Mouse (Mus musculus) monocyte, adult 5-6 weeks (primary cell): ENCODE data around the gene Cmss1. TPM values are rescaled to one million over a fixed set of nuclear protein-coding genes. Genes with fewer than 3 reads are reported as not detected.
A peak's percentile ranks its signal among the peaks of the same experiment; 100 is the strongest.

Experiments used
- ATAC-seq: fragments of 153-309, 156-312 bp; replicated peaks from 2 replicates; pipeline ENCODE4 v1.8.0; 2017; ENCODE audit warnings: mild to moderate bottlenecking; ENCODE audit not compliant: low TSS enrichment, insufficient number of reproducible peaks, severe bottlenecking, poor library complexity, low FRiP score
- total RNA-seq: library from RNA; stranded (forward); fragments of 200-1000, 200-491, 200-594 nt; gene quantifications from 3 replicates; pipeline ENCODE4 v1.2.3, GENCODE M21; 2017

Gene Cmss1
- total RNA-seq, 1 experiment from 2014 or later = 3.9 TPM

DNA sequence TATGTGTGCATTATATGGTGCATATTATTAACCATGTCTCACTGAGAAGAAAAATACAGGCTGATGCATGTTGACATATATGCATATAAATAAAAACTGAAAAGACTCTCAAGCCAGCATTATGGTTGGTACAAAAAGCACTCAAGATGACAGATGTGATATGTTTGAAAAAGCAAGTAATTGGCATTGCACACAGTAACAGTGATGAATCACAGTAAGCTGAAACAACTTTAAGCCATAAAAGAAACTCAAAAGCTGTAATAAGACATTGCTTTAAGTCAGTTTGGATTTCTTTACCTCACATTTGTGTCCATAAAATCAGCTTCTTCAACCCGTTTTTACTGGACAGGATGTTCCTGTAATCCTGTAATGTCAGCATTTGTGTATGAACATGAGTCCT, 41.9 kb downstream of the Cmss1 start:
- no peak for ATAC-seq

DNA sequence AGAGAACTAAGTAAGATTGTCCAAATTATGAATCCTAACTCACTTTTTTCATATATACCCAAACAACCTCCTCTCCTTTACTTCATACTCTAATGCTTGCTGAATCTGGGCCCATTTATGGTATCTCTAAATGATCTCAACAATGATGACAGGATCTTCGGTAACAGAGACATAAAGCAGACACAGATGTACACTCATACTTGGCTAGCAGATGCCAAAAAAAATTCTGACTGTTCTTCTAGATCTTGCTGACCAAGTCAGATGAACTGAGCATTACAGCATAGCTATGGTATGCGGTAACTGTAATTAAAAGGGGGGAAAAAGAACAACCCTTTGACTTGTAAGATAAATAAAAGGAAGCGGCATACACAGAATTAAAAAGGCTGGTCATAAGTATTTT, 43.2 kb downstream of the Cmss1 start:
- ATAC-seq = no peak

DNA sequence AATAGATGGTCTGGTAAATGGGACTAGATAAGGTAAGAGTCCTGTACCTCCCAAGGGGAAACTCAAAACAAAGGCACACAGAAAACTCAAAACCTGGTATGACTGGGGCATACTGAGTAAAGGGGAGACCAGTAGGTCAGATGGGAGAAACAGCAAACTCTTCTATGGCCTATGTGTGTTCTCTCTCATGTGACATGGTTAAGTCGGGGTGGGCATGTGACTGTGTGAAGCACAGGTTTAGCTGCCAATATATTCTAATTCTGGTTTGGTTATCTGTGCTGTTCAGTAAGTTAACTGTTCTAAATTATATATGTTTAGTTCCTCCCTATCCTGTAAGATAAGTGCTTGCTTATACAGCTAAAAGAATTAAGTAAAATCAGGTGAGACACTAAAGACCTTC, 46.5 kb downstream of the Cmss1 start:
- ATAC-seq = no peak

DNA sequence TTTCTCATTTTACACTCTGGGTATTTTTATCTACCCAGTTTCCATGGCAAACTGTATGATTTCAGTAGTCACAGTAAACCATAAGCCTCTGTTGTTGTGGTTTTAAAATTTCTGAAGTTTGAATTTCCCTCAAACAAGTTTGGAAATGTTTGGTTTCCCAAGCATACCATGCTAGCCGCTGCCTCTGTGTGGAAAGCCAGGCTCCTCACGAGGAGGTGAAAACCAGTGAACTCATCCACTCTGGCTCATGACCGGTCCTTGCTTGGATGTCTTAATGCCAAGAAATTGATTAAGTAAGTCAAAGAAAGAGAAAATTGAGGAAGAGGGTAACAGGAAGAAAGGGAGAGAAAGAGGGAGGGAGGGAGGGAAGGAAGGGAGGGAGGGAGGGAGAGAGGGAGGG, 48.4 kb downstream of the Cmss1 start:
- no peak for ATAC-seq

GRCm38 (mm10) chr16:57556244-57556643, 50.4 kb downstream of the Cmss1 start:
- ATAC-seq = no peak

- ATAC-seq = no peak
Measured at GRCm38 (mm10) chr16:57555667-57556066, 51.0 kb downstream of the Cmss1 start.

GRCm38 (mm10) chr16:57554886-57555400, 51.7 kb downstream of the Cmss1 start:
- ATAC-seq = no peak

DNA sequence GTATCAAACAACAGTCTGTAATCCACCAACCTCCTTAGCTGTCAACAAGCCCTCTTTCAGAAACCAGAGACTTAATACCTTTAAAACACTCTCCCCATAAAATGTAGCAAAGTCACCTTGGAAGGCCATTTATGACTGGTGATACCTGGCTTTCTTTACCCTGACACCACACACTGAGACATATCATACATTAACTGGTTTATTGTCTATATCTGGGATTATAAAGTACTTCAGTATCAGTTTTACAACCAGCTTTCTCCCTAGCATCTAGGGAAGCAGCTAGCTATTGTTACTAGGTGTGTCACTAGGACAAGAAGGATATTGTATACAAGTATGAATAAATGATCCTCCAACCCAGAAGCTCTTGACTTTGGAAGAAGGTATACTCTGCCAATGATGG, 53.4 kb downstream of the Cmss1 start:
- no peak for ATAC-seq

GRCm38 (mm10) chr16:57552709-57553108, 54.0 kb downstream of the Cmss1 start:
- ATAC-seq = no peak

GRCm38 (mm10) chr16:57551617-57552016, 55.0 kb downstream of the Cmss1 start:
- no peak for ATAC-seq

DNA sequence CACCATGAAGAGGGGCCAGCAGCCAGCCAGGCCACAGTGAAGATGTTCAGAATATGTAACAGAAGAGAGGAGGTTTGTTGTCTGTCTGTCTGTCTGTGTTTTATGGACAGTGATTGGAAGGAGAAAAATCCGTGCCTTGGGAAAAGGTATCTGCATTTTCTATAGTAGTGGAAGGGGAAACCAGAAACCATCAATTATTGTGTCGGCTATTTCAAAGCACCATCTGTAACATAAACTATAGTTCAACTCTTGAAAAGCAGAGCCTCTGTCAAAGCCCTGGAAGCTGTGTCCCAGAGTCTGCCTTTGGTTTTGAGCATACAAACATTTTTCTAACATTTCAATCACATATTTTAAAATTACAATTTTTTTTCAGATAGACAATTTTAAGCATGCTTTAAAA, 55.8 kb downstream of the Cmss1 start:
- no peak for ATAC-seq

GRCm38 (mm10) chr16:57550088-57550487, 56.6 kb downstream of the Cmss1 start:
- peak; percentile 33 for ATAC-seq

GRCm38 (mm10) chr16:57549061-57550037, 57.3 kb downstream of the Cmss1 start:
- peak; percentile 47; the same call in 1 of the 2 replicates for ATAC-seq

DNA sequence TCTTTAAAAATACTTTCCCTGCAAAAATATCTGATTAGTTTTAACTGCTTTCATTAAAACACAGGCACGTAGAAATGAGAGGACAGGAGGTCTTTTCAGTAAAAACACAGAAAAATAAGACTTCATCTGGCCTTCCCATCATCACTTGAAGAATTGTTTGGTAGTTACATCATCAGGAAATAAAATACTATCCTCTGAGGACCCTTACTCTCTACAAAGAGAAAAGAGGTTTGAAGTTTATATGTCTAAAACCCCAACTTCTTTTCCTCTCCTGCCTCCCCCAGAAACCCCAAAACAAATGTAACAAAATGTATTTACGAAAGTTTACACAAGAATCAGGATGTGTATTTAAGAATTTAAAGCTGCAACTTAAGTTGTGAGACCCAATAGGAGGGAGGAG, 58.1 kb downstream of the Cmss1 start:
- ATAC-seq = no peak

GRCm38 (mm10) chr16:57546355-57546754, 60.3 kb downstream of the Cmss1 start:
- ATAC-seq = peak; percentile 51

DNA sequence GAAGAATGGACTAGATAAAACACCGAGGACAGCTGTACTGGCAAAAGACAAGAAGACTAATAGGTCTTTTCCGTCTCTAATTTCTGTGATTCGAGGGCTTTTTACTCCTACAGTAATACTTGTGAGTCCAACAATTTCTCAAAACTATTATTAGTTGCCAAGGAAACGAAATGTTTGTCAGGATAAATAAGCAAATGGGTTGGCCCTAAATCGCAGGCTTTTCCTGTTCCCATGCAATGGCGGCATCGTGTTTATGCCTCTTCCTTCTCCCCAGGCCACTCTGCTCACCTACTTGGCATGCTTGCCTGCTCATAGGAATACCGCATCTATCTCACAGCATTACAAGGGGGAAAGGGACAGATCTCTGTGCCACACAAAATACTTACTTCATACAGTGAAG, 62.2 kb downstream of the Cmss1 start:
- ATAC-seq = no peak

DNA sequence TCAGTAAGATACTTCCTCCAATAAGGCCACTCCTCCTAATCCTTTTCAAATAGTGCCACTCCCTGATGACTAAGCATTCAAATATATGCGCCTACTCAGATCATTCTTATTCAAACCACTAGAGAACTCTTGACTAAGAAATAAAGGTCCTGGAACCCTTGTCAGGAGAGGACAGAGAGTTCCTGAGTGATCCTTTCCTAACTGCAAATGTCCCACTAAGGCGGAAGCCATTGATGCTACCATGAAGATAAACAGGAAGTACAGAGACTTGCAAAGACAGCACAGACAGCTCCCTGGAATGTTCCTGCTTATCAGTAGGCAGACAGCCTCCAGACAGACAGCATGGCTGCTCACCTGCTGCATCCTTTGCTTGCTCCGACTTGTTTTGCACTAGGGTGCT, 63.4 kb downstream of the Cmss1 start:
- ATAC-seq = no peak

DNA sequence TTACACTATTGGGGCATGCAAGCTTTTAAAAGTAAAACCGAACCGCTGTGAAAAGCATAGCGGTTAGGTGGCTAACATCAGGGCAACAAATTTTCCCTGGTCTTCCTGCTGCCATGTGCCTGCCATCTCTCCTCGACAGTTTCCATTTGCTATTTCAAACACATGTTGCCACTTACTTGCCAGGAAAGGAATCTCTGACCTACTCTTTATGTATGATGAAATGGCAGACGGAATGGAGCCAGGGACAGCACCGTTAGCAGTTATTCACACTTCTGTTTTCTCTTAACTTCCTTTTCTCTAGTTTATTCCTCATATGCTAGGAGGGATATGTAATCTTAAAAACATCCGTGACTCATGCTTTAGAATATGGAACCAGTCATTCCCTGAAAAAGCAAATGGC, 70.2 kb downstream of the Cmss1 start:
- peak; percentile 95 for ATAC-seq

GRCm38 (mm10) chr16:57534811-57535210, 71.9 kb downstream of the Cmss1 start:
- ATAC-seq = no peak

DNA sequence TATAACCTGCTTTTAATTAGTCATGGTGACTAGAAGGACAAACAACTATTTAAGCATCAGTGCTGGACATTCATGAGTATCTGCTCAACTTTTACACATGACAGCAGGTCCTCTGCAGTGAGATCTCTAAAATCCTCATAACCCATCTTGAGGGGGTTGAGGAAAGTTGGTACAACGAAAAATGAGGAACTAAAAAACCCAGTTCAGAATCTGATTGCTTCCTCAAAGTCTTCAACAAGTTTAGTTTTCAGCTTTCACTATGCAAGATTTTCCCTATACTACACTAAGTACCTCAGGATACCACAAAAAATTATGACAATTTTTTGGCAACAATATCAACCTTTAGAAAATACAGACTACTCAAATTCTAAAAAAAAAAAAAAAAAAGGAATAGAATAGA, 72.3 kb downstream of the Cmss1 start:
- no peak for ATAC-seq
